Mouse (Mus musculus) frontal cortex, postnatal 10 days (tissue): Measurements from ENCODE around the gene Ak5.
A peak's percentile ranks its signal among the peaks of the same experiment; 100 is the strongest.
"Not testable (repeated sequence)": the region's sequence is repeated elsewhere in the genome, so short reads cannot be mapped to it uniquely, and the experiment has no call there.

Experiments
- DNase-seq, 2 experiments: peaks; one replicate each; pipeline ENCODE4 v3.0.0; 2022; ENCODE audit warnings: low spot score in 2 of 2, mixed read lengths in 1 of 2

Gene Ak5

GRCm38 (mm10) chr3:152475894-152476293 is 192.3 kb downstream of the Ak5 start:
- no peak for DNase-seq

GRCm38 (mm10) chr3:152475278-152475669 is 192.9 kb downstream of the Ak5 start:
- DNase-seq, result no peak

- peak in 1 of 2 experiments; percentile 32 for DNase-seq
Measured at GRCm38 (mm10) chr3:152474582-152475277, 193.4 kb downstream of the Ak5 start.

- no peak for DNase-seq
Measured at GRCm38 (mm10) chr3:152472676-152473075, 195.5 kb downstream of the Ak5 start.

DNA sequence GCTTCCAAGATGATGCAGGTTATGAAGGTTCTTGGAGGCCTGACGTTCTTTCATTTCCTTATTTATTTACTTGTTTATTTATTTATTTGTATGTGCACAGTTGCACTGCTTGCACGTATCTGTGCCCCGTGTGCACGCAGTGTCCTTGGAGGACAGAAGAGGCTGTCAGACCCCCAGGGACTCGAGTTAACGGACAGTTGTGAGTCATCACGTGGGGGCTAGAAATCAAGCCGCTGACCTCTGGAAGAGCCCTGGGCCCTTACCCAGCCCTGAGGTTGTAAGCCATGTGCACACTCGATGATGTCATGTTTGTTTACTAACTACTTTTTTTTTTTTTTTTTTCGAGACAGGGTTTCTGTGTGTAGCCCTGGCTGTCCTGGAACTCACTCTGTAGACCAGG is 197.8 kb downstream of the Ak5 start:
- DNase-seq, result no peak

- no peak for DNase-seq
Measured at GRCm38 (mm10) chr3:152469423-152470200, 198.5 kb downstream of the Ak5 start.

DNA sequence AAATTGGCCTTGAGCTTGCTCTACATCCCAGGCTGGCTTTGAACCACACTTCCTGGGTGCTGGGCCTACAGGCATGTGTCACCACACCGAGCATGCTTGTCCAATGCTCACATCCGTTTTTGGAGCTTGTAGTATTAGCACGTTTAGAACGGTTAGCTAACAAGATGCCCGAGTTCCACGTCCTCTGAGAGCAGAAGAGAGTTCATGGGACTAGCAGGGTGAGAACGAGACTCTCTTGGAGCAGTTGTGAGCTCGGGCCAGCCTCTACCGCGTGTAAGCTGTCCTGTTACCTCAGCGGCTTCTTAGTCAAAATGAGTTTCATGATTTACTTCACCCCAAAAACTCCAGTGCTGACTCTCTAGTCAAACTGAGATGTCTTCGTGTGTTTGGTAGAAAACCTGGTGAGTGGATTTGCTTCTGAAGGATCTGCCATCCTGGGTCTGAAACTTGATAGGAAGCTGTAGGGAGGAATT is 199.6 kb downstream of the Ak5 start:
- no peak for DNase-seq

- no peak for DNase-seq
Measured at GRCm38 (mm10) chr3:152468032-152468431, 200.1 kb downstream of the Ak5 start.

- no peak for DNase-seq
Measured at GRCm38 (mm10) chr3:152467312-152467711, 200.8 kb downstream of the Ak5 start.

DNA sequence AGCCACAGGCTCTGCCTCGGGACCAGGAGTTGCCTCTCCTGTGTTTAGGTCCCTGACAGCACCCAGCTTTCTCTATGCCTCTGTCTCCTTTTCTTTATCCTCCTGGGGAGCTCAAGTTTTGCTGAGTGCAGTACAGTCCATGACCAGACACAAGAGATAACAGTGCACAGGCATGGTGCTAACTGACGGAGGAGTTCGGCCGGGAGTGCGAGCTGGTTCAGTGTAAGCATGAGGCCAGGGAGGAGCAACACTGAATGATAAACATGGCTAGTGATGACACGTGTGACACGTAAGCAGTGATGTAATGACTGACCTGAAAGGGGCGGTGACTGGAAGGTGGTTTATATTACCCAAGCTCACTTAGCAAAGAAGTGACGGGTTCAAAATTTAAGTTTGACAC is 201.3 kb downstream of the Ak5 start:
- no peak for DNase-seq

DNA sequence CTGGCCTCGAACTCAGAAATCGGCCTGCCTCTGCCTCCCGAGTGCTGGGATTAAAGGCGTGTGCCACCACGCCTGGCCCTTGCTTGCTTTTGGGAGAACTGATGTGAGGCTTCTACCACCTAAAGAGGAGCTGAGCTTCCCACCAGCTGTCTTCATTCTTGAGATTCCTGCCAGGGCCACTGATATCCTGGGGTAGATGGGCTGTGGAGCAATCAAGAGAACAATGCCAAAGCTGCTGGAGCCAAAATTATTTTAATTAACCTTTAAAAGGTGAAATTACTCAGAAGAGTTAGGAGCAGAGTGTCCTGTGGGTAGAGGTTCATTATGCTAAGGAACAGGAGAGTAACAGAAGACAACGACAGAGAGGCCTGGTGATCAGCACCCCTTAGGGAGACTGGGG is 202.8 kb downstream of the Ak5 start:
- no peak for DNase-seq

GRCm38 (mm10) chr3:152464462-152464861 is 203.7 kb downstream of the Ak5 start:
- DNase-seq, result no peak

- DNase-seq, result no peak
Measured at GRCm38 (mm10) chr3:152462900-152463299, 205.3 kb downstream of the Ak5 start.

DNA sequence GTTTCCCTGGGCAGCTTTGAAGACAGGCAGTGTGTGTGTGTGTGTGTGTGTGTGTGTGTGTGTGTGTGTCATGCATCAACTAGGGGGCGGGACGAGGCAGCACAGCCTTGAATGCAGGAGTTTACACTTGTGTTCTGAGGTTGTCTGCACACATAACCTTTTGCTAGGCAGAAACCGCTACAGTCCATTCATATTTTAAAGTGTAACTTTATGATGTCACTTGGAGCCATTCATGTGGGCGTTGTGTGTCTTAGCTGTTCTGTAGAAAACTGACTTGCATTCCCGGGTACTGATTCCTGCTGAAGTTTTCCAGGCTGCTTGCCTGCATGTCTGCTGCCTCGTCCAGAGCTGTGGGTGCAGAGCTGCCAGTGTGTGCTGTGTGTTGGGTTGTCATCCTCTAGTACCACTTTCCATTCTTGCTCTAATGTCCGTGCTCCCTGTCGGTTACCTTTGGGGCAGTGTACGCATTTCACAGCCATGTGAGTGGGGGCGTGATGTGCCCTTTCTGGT is 206.1 kb downstream of the Ak5 start:
- DNase-seq, result no peak

- no peak for DNase-seq
Measured at GRCm38 (mm10) chr3:152460802-152461201, 207.4 kb downstream of the Ak5 start.

DNA sequence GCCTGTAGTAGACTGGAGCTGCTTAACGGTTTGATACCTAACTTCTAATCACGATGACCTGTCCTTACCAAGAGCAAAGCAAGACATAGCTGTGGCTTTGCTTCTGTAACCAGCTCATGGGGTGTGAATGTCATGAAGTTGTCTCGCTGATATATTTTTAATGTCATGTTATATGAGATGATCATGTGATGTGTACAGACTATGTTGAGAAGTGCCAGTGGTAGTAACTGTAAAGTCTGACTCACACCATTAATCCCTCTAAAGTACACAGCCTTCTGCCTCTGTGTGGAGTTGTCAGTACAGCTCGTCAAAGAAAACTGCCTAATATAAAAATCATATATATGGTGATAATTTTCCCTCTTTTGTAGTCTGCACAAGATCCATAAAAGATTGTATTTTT is 209.3 kb downstream of the Ak5 start:
- DNase-seq, result not testable (repeated sequence)

GRCm38 (mm10) chr3:152457308-152458035 is 210.7 kb downstream of the Ak5 start:
- no peak for DNase-seq

- DNase-seq, result no peak
Measured at GRCm38 (mm10) chr3:152453163-152453562, 215.0 kb downstream of the Ak5 start.

DNA sequence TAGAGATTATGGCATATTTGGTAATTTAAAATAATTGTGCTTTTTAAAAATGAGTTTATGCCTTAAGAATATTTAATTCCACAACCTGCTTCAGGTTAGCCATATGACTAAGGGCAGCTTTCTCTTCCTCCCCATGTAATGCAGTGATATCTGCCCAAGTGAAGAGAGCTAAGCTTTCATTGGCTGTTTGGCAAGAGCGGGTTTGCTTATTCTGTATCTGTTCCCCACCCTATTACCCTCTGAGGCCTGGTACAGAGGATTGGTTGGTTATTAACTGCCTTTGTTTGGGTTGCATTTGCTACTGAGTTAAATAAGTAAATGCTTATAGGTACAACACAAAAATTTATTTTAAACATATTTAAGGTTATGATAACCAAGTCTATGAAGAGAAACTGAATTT is 221.2 kb downstream of the Ak5 start:
- DNase-seq, result no peak

- no peak for DNase-seq
Measured at GRCm38 (mm10) chr3:152444114-152444513, 224.0 kb downstream of the Ak5 start.

GRCm38 (mm10) chr3:152442795-152443194 is 225.4 kb downstream of the Ak5 start:
- DNase-seq, result no peak

GRCm38 (mm10) chr3:152438068-152438467 is 230.1 kb downstream of the Ak5 start:
- DNase-seq, result no peak
